Mouse (Mus musculus): ENCODE results near the gene Ppm1h. TPM values are rescaled to one million over a fixed set of nuclear protein-coding genes. Genes with fewer than 3 reads are reported as not detected.

The Ppm1h gene
- total RNA-seq, 2 experiments from 2014 or later: 2.9 to 14.8 TPM

- no peak for ATAC-seq (replicated peaks; ENCODE audit: low FRiP score, poor library complexity, severe bottlenecking)
Measured at GRCm38 (mm10) chr10:122740117-122740516, 61.6 kb downstream of the Ppm1h start.

GRCm38 (mm10) chr10:122741191-122741590, 62.6 kb downstream of the Ppm1h start:
- no peak for ATAC-seq (replicated peaks; ENCODE audit: low FRiP score, poor library complexity, severe bottlenecking)

GRCm38 (mm10) chr10:122742136-122742535, 63.6 kb downstream of the Ppm1h start:
- no peak for ATAC-seq (replicated peaks; ENCODE audit: low FRiP score, poor library complexity, severe bottlenecking)

GRCm38 (mm10) chr10:122743361-122743760, 64.8 kb downstream of the Ppm1h start:
- no peak for ATAC-seq (replicated peaks; ENCODE audit: low FRiP score, poor library complexity, severe bottlenecking)

- ATAC-seq (replicated peaks; ENCODE audit: low FRiP score, poor library complexity, severe bottlenecking): no peak
Measured at GRCm38 (mm10) chr10:122744970-122745369, 66.4 kb downstream of the Ppm1h start.

GRCm38 (mm10) chr10:122746211-122746610, 67.6 kb downstream of the Ppm1h start:
- ATAC-seq (replicated peaks; ENCODE audit: low FRiP score, poor library complexity, severe bottlenecking): no peak

GRCm38 (mm10) chr10:122747151-122747925, 68.8 kb downstream of the Ppm1h start:
- no peak for ATAC-seq (replicated peaks; ENCODE audit: low FRiP score, poor library complexity, severe bottlenecking)

- no peak for ATAC-seq (replicated peaks; ENCODE audit: low FRiP score, poor library complexity, severe bottlenecking)
Measured at GRCm38 (mm10) chr10:122748361-122748951, 69.9 kb downstream of the Ppm1h start.

- ATAC-seq (replicated peaks; ENCODE audit: low FRiP score, poor library complexity, severe bottlenecking): no peak
Measured at GRCm38 (mm10) chr10:122749071-122749470, 70.5 kb downstream of the Ppm1h start.

DNA sequence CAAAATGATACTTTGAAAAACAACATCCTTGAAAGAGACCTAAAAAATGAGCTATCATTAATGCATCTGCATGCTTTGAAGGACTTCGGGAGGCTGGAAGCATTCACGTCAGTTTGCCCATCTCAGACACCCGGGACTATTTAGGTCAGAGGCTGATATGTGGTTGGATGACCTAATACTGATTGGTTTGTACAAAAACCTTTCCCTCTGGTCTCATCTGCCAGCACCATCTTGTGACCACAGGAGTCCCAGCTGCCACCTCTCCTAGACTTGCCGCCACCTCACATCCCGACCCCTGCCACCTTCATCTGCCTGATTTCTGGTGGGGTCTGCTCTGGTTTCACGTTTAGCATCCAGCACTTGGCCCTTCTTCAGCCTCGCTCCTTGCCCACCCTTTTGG, 71.3 kb downstream of the Ppm1h start:
- ATAC-seq (replicated peaks; ENCODE audit: low FRiP score, poor library complexity, severe bottlenecking): no peak

- no peak for ATAC-seq (replicated peaks; ENCODE audit: low FRiP score, poor library complexity, severe bottlenecking)
Measured at GRCm38 (mm10) chr10:122752950-122753923, 74.7 kb downstream of the Ppm1h start.

DNA sequence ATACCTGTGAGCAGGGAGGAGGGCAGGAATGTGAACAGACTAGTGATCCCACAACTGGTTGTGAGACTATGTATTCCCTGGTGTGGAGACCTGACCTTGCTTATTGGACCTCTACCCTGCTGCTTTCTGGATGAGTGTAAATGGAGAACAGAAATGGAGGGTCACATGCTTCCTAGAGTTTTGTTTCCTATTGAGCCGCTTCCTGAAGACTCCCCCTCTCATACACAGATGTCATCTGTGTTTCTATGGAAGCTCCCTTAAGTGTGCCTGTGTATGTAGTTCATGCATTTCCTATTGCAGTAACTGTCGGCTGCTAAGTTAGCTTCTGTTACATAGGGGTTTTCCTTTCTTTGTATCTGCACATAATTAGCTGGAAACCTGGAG, 75.4 kb downstream of the Ppm1h start:
- no peak for ATAC-seq (replicated peaks; ENCODE audit: low FRiP score, poor library complexity, severe bottlenecking)

GRCm38 (mm10) chr10:122754967-122755366, 76.4 kb downstream of the Ppm1h start:
- ATAC-seq (replicated peaks; ENCODE audit: low FRiP score, poor library complexity, severe bottlenecking): no peak

- ATAC-seq (replicated peaks; ENCODE audit: low FRiP score, poor library complexity, severe bottlenecking): no peak
Measured at GRCm38 (mm10) chr10:122756879-122757530, 78.4 kb downstream of the Ppm1h start.

DNA sequence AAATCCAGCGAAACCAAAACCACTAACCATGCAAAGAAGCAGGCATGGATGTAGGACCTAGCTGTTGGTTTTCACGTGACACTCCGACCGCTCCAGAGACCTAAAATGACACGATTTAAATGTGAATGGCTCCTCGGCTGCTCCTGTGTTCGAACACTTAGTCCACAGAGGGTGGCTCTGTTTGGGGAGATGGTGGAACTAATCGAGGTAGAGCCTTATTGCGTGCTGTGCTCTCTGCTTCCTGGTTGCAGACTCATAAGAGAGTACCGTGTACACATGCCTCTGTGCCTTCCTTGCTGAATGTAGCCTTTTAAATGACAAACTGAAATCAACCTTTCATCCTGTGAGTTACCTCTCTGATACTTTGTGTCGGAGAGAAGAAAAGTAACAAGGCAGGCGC, 79.2 kb downstream of the Ppm1h start:
- no peak for ATAC-seq (replicated peaks; ENCODE audit: low FRiP score, poor library complexity, severe bottlenecking)

GRCm38 (mm10) chr10:122758346-122758745, 79.8 kb downstream of the Ppm1h start:
- ATAC-seq (replicated peaks; ENCODE audit: low FRiP score, poor library complexity, severe bottlenecking): no peak

- ATAC-seq (replicated peaks; ENCODE audit: low FRiP score, poor library complexity, severe bottlenecking): no peak
Measured at GRCm38 (mm10) chr10:122759729-122760128, 81.2 kb downstream of the Ppm1h start.

DNA sequence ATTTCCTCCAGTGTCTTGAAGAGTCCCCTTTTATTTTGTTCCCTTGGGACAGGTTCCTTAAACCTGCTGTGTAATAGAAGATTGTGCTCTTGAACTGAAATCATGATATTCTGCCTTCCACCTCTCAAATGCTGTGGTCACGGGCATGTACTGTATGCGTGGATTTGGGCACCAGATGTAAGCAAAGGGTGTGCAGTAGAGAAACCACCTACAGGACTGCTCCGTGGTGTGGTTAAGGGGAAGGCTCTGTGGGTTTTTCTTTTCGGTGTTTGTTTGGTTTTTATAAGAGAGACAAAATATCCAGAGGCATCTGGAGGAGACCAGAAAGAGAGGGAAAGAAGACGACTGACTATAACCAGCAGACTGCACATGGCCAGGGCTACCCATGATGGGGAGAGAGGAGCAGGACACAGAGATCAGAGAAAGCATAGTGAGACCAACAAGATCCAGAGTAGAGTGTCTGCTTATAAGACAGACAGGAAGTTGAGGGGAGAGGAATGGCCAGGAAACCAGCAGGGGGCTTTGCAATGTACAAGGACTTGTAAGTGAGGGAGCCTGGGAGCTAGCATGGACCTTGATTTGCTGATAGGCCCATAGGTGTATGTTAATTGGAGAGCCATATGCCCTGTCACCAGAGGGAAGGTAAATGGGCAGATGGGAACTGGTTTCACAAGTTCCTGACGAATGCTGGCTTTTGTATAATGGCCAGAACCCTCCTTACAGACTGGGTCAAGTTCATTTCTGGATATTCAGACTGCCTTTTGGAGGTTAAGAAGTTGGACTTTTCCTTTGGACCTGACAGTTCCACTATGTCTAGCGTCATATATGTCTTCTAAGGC, 82.1 kb downstream of the Ppm1h start:
- no peak for ATAC-seq (replicated peaks; ENCODE audit: low FRiP score, poor library complexity, severe bottlenecking)
